Mouse (Mus musculus) embryonic fibroblast, embryonic 13.5 days (primary cell): ENCODE results near the gene Zfp292.

Source experiments
- CTCF ChIP-seq: IDR thresholded peaks from 2 replicates; pipeline ENCODE4 v1.5.1; 2011; ENCODE audit warnings: mild to moderate bottlenecking, control low read depth, low read length, moderate library complexity, borderline replicate concordance; ENCODE audit not compliant: insufficient read depth
- POLR2A ChIP-seq: IDR thresholded peaks from 2 replicates; pipeline ENCODE4 v1.6.1; 2011; ENCODE audit warnings: low read depth, mild to moderate bottlenecking, control low read depth, low read length, moderate library complexity

GRCm38 (mm10) chr4:34850156-34850555 is 32.6 kb downstream of the Zfp292 start:
- TF ChIP-seq CTCF: no peak
- TF ChIP-seq POLR2A: no peak
